Mouse (Mus musculus): Measurements from ENCODE around the gene Srrm4.

GRCm38 (mm10) chr5:116407936-116408335 lies 183.7 kb downstream of the Srrm4 start:
- TF ChIP-seq EP300 (IDR thresholded peaks at IDR 0.05) (peak; percentile 93), CTCF (IDR thresholded peaks at IDR 0.05) (no peak)

Data from lung, postnatal 0 days (tissue).